Mouse (Mus musculus): Measurements from ENCODE around the gene Pcsk1n. TPM values are rescaled to one million over a fixed set of nuclear protein-coding genes. Genes with fewer than 3 reads are reported as not detected.
A peak's percentile ranks its signal among the peaks of the same experiment; 100 is the strongest.

Gene Pcsk1n
- polyA plus RNA-seq (2014; fragmentation: Nextera tagmentation; extraction: Ambion mirVana) = 0.66 and 0.76 TPM in 2 replicates

DNA sequence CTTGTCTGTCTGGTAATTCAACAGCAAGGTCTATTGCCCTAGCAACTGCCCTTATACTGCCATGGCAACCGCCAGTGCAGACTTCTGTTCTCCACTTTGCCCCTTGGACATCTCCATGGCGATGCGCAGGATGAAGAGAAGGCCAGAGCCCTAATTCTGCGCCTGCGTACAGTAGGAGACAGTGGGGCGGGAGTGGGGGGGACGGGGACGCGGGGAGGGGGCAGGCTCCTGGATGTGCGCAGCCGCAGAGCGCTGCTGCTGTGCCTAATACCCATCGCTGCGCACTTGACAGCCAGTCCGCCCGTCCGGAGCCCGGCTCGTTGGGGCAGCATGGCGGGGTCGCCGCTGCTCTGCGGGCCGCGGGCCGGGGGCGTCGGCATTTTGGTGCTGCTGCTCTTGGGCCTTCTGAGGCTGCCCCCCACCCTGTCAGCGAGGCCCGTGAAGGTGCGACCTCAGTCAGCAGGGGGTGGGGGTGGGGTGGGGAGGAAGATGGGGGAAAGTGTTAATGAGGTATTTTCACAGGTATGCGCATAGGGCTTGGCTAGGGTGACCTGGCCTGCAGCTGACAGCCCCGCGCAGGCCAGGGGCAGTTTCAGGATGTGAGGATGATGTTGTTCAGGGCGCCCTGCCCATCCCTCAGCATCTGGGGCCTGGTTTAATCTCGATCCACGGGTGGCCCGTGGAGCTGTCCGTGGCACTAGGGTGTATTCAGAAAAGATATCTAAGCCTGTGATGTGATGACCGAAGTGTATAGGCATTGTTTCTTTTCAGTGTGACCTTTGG lies at the start of gene Pcsk1n:
Gene Pcsk1n, plus strand, starts transcription at position 222 of the 783 bp plus-strand sequence.
- 8% methylated on average over 30 of the region's 40 CpGs for WGBS
- no peaks in the 10 kb centered on the region for H3K36me3 ChIP-seq (ENCODE audit: insufficient read depth)
- peaks cover 49% of the 10 kb centered on the region for H3K27me3 ChIP-seq (ENCODE audit: insufficient read depth, low read length)
- no peak within 1 kb of the TSS for H3K27ac ChIP-seq (ENCODE audit: low read depth)
- H3K4me1 ChIP-seq (ENCODE audit: insufficient read depth) = no peaks in the 10 kb centered on the region
- ATAC-seq (ENCODE audit: insufficient read depth) (peak; percentile 35; the same call in 1 of the 2 replicates), DNase-seq (peak; percentile 4)
- no peak within 1 kb of the TSS for H3K9ac ChIP-seq
- H3K4me2 ChIP-seq = peak within 1 kb of the TSS; percentile 45
- no peaks in the 10 kb centered on the region for H3K9me3 ChIP-seq (ENCODE audit: low read depth, low read length)
- H3K4me3 ChIP-seq (ENCODE audit: low read depth, low read length) = peak within 1 kb of the TSS; percentile 15
- no peak for TF ChIP-seq CTCF (IDR thresholded peaks at IDR 0.05; ENCODE audit: low read depth)

DNA sequence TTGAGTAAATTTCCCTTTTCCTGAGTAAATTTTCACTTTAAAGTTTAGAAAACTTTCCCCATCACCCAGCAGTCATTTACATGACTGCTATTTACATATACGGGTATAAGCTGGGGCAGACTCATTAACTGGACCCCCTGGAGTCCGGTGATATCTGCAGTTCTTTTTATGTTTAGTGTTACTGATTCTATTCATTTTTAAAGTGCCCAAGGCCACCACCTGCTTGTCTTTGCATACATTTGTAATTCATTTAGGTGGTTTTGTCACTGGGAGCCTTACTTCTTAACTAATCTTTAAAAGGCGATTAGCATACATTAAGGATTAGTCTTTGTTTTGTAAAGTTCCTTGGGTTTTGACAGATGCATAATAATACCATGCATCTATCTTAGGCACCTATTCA lies 49.8 kb upstream of the Pcsk1n start:
- DNase-seq (no peak), ATAC-seq (ENCODE audit: insufficient read depth) (no peak)
- Histone ChIP-seq H3K4me2 (no peak overlapping the region), H3K9me3 (ENCODE audit: low read depth, low read length) (no peaks in the 10 kb centered on the region), H3K4me1 (ENCODE audit: insufficient read depth) (no peaks in the 10 kb centered on the region), H3K27me3 (ENCODE audit: insufficient read depth, low read length) (no peaks in the 10 kb centered on the region), H3K4me3 (ENCODE audit: low read depth, low read length) (no peak overlapping the region), H3K36me3 (ENCODE audit: insufficient read depth) (peaks cover 26% of the 10 kb centered on the region; the same call in 1 of the 2 replicates), H3K9ac (no peak overlapping the region), H3K27ac (ENCODE audit: low read depth) (no peak overlapping the region)
- WGBS = 62% methylated on average over 3 of the region's 3 CpGs
- TF ChIP-seq CTCF (IDR thresholded peaks at IDR 0.05; ENCODE audit: low read depth) = no peak

DNA sequence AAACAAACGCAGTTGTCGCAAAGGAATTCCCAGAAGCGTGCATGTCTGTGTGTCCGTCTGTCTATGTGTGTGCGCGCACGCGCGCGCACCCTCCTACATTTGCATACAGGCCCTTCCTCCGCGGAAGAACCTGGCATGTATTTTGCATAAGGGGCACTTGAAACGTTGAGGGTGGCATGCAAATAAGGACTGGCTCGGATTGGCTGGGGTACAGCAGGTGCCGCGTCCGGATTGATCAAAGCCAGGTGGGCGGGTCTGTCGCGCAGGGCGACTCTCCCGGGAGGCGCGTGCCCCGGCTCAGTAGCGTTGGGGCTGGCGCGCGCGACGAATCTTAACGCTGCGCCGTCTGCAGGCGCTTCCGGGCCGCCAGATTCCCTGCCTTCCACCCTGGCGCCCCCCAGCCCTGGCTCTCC lies 41.6 kb upstream of the Pcsk1n start, which contains the start of gene Pim2:
Gene Pim2, plus strand, starts transcription at position 256 of the 413 bp plus-strand sequence.
- no peak within 1 kb of the TSS; the same call in 1 of the 2 replicates for H3K9ac ChIP-seq
- H3K27ac ChIP-seq (ENCODE audit: low read depth) = no peak within 1 kb of the TSS
- H3K4me1 ChIP-seq (ENCODE audit: insufficient read depth) = no peaks in the 10 kb centered on the region
- no peak for TF ChIP-seq CTCF (IDR thresholded peaks at IDR 0.05; ENCODE audit: low read depth)
- peak within 1 kb of the TSS; percentile 69 for H3K4me2 ChIP-seq
- ATAC-seq (ENCODE audit: insufficient read depth) = peak; percentile 87
- peaks cover 10% of the 10 kb centered on the region; the same call in 1 of the 2 replicates for H3K36me3 ChIP-seq (ENCODE audit: insufficient read depth)
- WGBS = 6% methylated on average over 35 of the region's 38 CpGs
- no peaks in the 10 kb centered on the region for H3K27me3 ChIP-seq (ENCODE audit: insufficient read depth, low read length)
- peak; percentile 77 for DNase-seq
- peak within 1 kb of the TSS; percentile 35 for H3K4me3 ChIP-seq (ENCODE audit: low read depth, low read length)
- no peaks in the 10 kb centered on the region for H3K9me3 ChIP-seq (ENCODE audit: low read depth, low read length)

DNA sequence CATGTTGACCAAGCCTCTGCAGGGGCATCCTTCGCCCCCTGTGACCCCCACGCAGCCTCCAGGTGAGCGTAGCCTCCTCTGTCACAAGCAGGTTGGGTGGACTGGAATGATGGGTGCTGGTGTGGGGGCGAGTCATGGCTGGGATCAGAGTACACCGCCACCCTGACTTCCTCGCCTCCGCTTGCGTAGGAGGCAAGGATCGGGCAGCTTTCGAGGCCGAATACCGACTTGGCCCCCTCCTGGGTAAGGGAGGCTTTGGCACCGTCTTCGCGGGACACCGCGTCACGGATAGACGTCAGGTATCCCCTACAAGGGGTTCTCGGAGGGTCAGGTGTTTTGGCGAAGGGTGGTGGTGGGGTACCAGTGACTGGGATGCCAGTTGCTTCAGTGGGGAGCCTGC lies 41.1 kb upstream of the Pcsk1n start:
- H3K27ac ChIP-seq (ENCODE audit: low read depth) = no peak overlapping the region
- WGBS = 15% methylated on average over 21 of the region's 21 CpGs
- H3K4me2 ChIP-seq = peak overlapping the region; percentile 69
- no peak for DNase-seq
- H3K4me3 ChIP-seq (ENCODE audit: low read depth, low read length) = peak overlapping the region; percentile 35
- H3K4me1 ChIP-seq (ENCODE audit: insufficient read depth) = no peaks in the 10 kb centered on the region
- TF ChIP-seq CTCF (IDR thresholded peaks at IDR 0.05; ENCODE audit: low read depth) = no peak
- no peak overlapping the region; the same call in 1 of the 2 replicates for H3K9ac ChIP-seq
- H3K36me3 ChIP-seq (ENCODE audit: insufficient read depth) = peaks cover 5% of the 10 kb centered on the region; the same call in 1 of the 2 replicates
- H3K27me3 ChIP-seq (ENCODE audit: insufficient read depth, low read length) = no peaks in the 10 kb centered on the region
- ATAC-seq (ENCODE audit: insufficient read depth) = no peak
- no peaks in the 10 kb centered on the region for H3K9me3 ChIP-seq (ENCODE audit: low read depth, low read length)

DNA sequence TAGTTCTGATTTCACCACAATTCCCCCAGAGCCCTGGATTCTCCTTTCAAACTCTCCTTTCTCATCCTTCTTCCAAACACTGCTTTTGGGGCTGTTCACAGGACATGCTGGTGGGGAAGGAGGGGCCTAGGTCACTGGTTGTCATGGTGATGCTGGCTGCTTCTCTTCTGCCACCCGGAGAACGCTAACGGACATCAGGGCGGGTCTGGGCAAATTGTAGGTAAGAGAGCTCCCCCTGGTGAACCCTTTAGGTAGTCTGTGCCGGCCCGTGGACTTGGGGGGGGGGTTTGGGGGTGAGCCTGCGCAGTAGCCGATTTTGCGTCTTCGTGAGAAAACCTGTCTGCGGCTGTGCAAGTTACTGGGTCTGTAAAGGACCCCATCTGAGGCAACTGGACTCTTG lies 39.8 kb upstream of the Pcsk1n start:
- no peak overlapping the region for H3K4me3 ChIP-seq (ENCODE audit: low read depth, low read length)
- no peak overlapping the region for H3K27ac ChIP-seq (ENCODE audit: low read depth)
- H3K9me3 ChIP-seq (ENCODE audit: low read depth, low read length) = no peaks in the 10 kb centered on the region
- TF ChIP-seq CTCF (IDR thresholded peaks at IDR 0.05; ENCODE audit: low read depth) = peak; percentile 57
- H3K4me1 ChIP-seq (ENCODE audit: insufficient read depth) = no peaks in the 10 kb centered on the region
- peak; percentile 71 for DNase-seq
- no peak overlapping the region for H3K9ac ChIP-seq
- peak overlapping the region; percentile 69 for H3K4me2 ChIP-seq
- 0 out of 2 replicates have a peak, but pooled peaks cover 2% of the 10 kb centered on the region for H3K36me3 ChIP-seq (ENCODE audit: insufficient read depth)
- WGBS = 7% methylated on average over 11 of the region's 11 CpGs
- ATAC-seq (ENCODE audit: insufficient read depth) = no peak
- H3K27me3 ChIP-seq (ENCODE audit: insufficient read depth, low read length) = no peaks in the 10 kb centered on the region

DNA sequence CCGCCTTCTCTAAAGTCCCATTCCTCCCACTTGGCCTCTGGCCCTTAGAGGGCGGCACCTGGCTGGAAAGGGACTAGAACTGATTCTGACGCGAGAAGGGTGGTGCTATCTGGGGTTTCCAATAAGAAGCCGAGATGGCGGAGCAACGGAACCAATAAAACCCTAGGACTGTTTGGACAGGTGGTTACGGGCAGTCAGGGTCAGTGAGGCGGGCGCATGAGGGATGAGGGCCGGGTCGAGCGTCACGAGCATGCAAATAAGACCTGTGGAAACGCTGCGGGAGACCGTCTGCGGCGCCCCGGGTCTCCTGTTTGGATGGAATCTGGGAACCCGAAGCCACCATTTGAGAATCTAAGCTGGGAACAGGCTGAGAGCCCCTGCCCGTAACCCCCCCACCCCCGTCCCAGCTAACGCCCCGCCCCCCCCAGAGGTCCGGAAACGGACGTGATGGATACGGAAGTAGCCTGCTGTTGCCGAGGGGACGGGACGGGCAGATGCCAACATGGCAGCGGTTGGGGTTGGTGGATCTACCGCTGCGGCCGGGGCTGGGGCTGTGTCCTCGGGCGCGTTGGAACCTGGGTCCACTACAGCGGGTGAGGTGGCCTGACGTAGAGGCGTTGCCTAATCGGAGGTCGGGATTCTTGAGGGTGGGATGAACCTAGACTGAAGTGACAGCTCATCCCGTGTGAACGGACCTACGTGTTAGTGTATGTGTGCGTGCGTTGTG lies 35.6 kb upstream of the Pcsk1n start, which contains the start of gene Slc35a2:
Gene Slc35a2, plus strand, starts transcription at position 188 of the 727 bp plus-strand sequence.
- Histone ChIP-seq H3K36me3 (ENCODE audit: insufficient read depth) (0 out of 2 replicates have a peak, but pooled peaks cover 6% of the 10 kb centered on the region), H3K9ac (peak within 1 kb of the TSS; percentile 41), H3K27ac (ENCODE audit: low read depth) (peak within 1 kb of the TSS; percentile 69), H3K4me1 (ENCODE audit: insufficient read depth) (no peaks in the 10 kb centered on the region), H3K9me3 (ENCODE audit: low read depth, low read length) (no peaks in the 10 kb centered on the region), H3K27me3 (ENCODE audit: insufficient read depth, low read length) (no peaks in the 10 kb centered on the region), H3K4me2 (peak within 1 kb of the TSS; percentile 64), H3K4me3 (ENCODE audit: low read depth, low read length) (peak within 1 kb of the TSS; percentile 55)
- peak; percentile 94 for ATAC-seq (ENCODE audit: insufficient read depth)
- peak; percentile 27; the same call in 1 of the 2 replicates for TF ChIP-seq CTCF (IDR thresholded peaks at IDR 0.05; ENCODE audit: low read depth)
- WGBS = 9% methylated on average over 49 of the region's 49 CpGs
- DNase-seq = peak; percentile 84
